Comparison of ENCODE assay signal across 11 mouse cellular contexts in the genomic region with DNA sequence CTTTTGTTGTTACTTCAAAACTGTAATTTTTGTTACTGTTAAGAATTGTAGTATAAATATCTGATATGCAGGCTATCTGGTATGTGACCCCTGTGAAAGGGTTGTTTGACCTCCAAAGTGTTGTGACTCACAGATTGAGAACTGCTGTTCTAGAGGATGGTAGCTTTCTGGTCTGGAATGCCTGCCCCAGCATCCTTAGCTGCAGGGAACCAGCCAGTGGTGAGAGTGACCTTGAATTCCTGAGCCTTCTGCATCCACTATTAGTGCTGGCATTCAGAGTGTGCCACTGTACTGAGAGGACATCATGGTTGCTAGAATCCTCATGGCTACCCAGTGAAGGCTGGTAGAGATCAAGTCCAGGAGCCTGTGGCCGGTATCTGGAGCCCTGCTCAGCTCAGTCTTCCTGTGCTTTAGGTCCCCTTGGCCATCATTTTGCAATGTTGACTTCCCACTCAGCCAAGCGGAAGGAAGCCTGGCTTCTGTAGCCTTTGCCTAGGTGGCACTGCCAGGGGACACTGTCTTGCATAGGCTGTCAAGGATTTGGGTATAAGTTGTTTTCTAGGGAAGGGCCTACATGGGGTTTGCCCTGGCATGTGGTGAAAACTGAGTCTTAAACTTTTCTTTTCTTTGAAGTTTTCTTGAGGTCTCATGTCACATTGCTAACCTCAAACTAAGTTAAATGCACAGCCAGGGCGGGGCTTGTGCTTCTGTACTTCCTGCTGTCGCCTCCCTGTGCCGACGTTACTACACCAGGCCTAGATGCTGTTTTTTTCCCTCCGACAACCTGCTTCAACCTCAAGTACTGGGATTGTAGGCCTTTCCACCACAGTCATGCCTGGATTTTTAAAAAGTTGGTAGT. TPM values are rescaled to one million over a fixed set of nuclear protein-coding genes. Genes with fewer than 3 reads are reported as not detected.
DNase-seq lines count a peak whose midpoint lies in the region; TF ChIP-seq lines count a peak whose summit lies in the region.
"Had no signal": no experiment of that assay in that cellular context is flagged by ENCODE, and none has a peak within 500 bp of the region (broad histone marks: within the 10 kb centered on the region; RNA-seq: fewer than 3 reads in every experiment).

No protein-coding gene starts in this region.

- TF ChIP-seq POLR2A in cortical plate, adult 2 months (IDR thresholded peaks at IDR 0.05; ENCODE audit: extremely low read depth, insufficient read depth, low read length) = no peak

- no peak overlapping the region for H3K4me3 ChIP-seq in layer of hippocampus, adult 2 months
- no peak overlapping the region for H3K4me3 ChIP-seq in cortical plate, adult 2 months (ENCODE audit: insufficient read depth, low read length)
- no peak overlapping the region for H3K4me3 ChIP-seq in midbrain, embryonic 10.5 days
- H3K4me3 ChIP-seq: neural tube, embryonic 12.5 days had no signal

- WGBS in midbrain, embryonic 10.5 days = 93% methylated on average over 7 of the region's 7 CpGs

- peaks cover 19% of the 10 kb centered on the region for H3K4me1 ChIP-seq in cortical plate, adult 2 months (ENCODE audit: control insufficient read depth, insufficient read depth, low read length)
- peaks cover 4% of the 10 kb centered on the region; the same call in 1 of the 2 replicates for H3K4me1 ChIP-seq in midbrain, embryonic 10.5 days
- H3K4me1 ChIP-seq: neural tube, embryonic 12.5 days had no signal

- TF ChIP-seq CTCF in layer of hippocampus, adult 2 months (conservative IDR thresholded peaks at IDR 0.05) = no peak
- TF ChIP-seq CTCF in cortical plate, adult 2 months (IDR thresholded peaks at IDR 0.05; ENCODE audit: extremely low read depth, insufficient read depth, low read length) = no peak

- no peaks in the 10 kb centered on the region for H3K9me3 ChIP-seq in midbrain, embryonic 10.5 days (replicated peaks)
- H3K9me3 ChIP-seq: neural tube, embryonic 12.5 days had no signal

- no peaks in the 10 kb centered on the region for H3K27me3 ChIP-seq in midbrain, embryonic 10.5 days (ENCODE audit: low read depth, poor library complexity, severe bottlenecking)
- H3K27me3 ChIP-seq: neural tube, embryonic 12.5 days had no signal

- intact Hi-C loops in gastrocnemius, postnatal 14 days (cut with DNase I; ENCODE audit: low total_unique reads) = no loop called here

- no peak for DNase-seq in layer of hippocampus, adult 2 months (ENCODE audit: low spot score in 2 of 2)
- no peak for DNase-seq in layer of hippocampus, adult 8-10 months (ENCODE audit: low spot score in 2 of 2)
- DNase-seq in lung, postnatal 25 days (ENCODE audit: low spot score) = peak; percentile 66
- DNase-seq in thymus, postnatal 10 days (ENCODE audit: low spot score in 2 of 2) = peak; percentile 70 to 74
- DNase-seq in layer of hippocampus, postnatal 36 days = no peak
- DNase-seq in gastrocnemius, postnatal 14 days = no peak
- no peak for DNase-seq in midbrain, embryonic 10.5 days (ENCODE audit: low spot score)
- DNase-seq: adrenal gland, postnatal 25 days; kidney, postnatal 25 days had no signal

- H3K27ac ChIP-seq in layer of hippocampus, adult 2 months = peak overlapping the region; percentile 83
- H3K27ac ChIP-seq in cortical plate, adult 2 months (ENCODE audit: insufficient read depth, low read length) = 0 out of 2 replicates have a peak overlapping the region, but pooled peaks have one; percentile 55
- H3K27ac ChIP-seq in midbrain, embryonic 10.5 days (replicated peaks) = no peak overlapping the region
- H3K27ac ChIP-seq: neural tube, embryonic 12.5 days had no signal

- no peaks in the 10 kb centered on the region for H3K36me3 ChIP-seq in midbrain, embryonic 10.5 days
- H3K36me3 ChIP-seq: neural tube, embryonic 12.5 days had no signal

RNA-seq across cellular contexts. Expression of gene Dnm2, which starts 11.3 kb away (rescaled TPM):
- 10 to 100 TPM; 58.0 to 69.6 TPM for total RNA-seq in layer of hippocampus, adult 2 months (2021)
- total RNA-seq in layer of hippocampus, adult 8-10 months (2022) = 10 to 100 TPM; 60.8 to 76.0 (median 71.2) TPM
- 60.8 and 67.9 TPM in 2 replicates for polyA plus RNA-seq in cortical plate, adult 2 months (2012; rRNA removed)
- 10 to 100 TPM; 58.1 to 70.6 TPM for total RNA-seq in layer of hippocampus, postnatal 36 days (2021)
- total RNA-seq in gastrocnemius, postnatal 14 days (2021) = 10 to 100 TPM; 47.8 to 48.0 TPM
- polyA plus RNA-seq in midbrain, embryonic 10.5 days (2016; fragmentation: Nextera tagmentation; extraction: Ambion mirVana) = 70.4 and 75.0 TPM in 2 replicates

RNA-seq across cellular contexts. Expression of gene Qtrt1, which starts 24.4 kb away (rescaled TPM):
- 10 to 100 TPM; 31.2 to 46.2 TPM for total RNA-seq in layer of hippocampus, adult 2 months (2021)
- 10 to 100 TPM; 28.5 to 41.7 (median 36.6) TPM for total RNA-seq in layer of hippocampus, adult 8-10 months (2022)
- 42.5 and 43.8 TPM in 2 replicates for polyA plus RNA-seq in cortical plate, adult 2 months (2012; rRNA removed)
- 10 to 100 TPM; 36.6 to 44.2 TPM for total RNA-seq in layer of hippocampus, postnatal 36 days (2021)
- 1 to 10 TPM; 5.5 to 8.1 TPM for total RNA-seq in gastrocnemius, postnatal 14 days (2021)
- 64.8 and 73.1 TPM in 2 replicates for polyA plus RNA-seq in midbrain, embryonic 10.5 days (2016; fragmentation: Nextera tagmentation; extraction: Ambion mirVana)

Comparison
In these comparisons a context has a peak if more than half of its experiments do, and no peak if none do; other contexts are left out.
1. DNase-seq: peak in lung, postnatal 25 days (single experiment) and thymus, postnatal 10 days (2 of 2); none in layer of hippocampus, adult 2 months (0 of 2), layer of hippocampus, adult 8-10 months (0 of 2), layer of hippocampus, postnatal 36 days (0 of 2), gastrocnemius, postnatal 14 days (single experiment) and midbrain, embryonic 10.5 days (single experiment).